Mouse (Mus musculus) Patski (cell line): Measurements from ENCODE around the gene Gfra4. TPM values are rescaled to one million over a fixed set of nuclear protein-coding genes. Genes with fewer than 3 reads are reported as not detected.

ENCODE experiments used
- ATAC-seq: fragments of 100-300 bp; one replicate; pipeline ENCODE4 v1.8.0; 2021
- CTCF ChIA-PET: fragments of 350-600 bp; sonication (Branson Sonifier 250); formaldehyde crosslinking; loops from one replicate; lab custom pipeline; 2022; ENCODE audit warnings: inconsistent platforms; lab: Charles Lee
- POLR2A ChIA-PET: fragments of 350-600 bp; sonication (Branson Sonifier 250); formaldehyde crosslinking; loops from one replicate; lab custom pipeline; 2022; ENCODE audit warnings: antibody characterized with exemption, inconsistent platforms; lab: Charles Lee
- DNase-seq: peaks from one replicate; pipeline ENCODE4 v3.0.0-alpha.2; 2011; ENCODE audit warnings: low read depth, low spot score
- H3K27me3 ChIP-seq: fragments of 371-371 bp; one replicate; pipeline ENCODE4 v1.5.1; 2021
- CTCF ChIP-seq: fragments of 100-300 bp; IDR thresholded peaks from one replicate; pipeline ENCODE4 v1.5.1; 2021
- in situ Hi-C: fragments of 300-500 bp; cut with MboI; formaldehyde crosslinking; loops from 3 replicates; pipeline ENCODE4 v1.11.1; 2018; ENCODE audit warnings: low pct_unique_long_range_greater_than_20kb, mixed read lengths
- polyA plus RNA-seq: library from polyadenylated mRNA; unstranded; gene quantifications from one replicate; pipeline ENCODE4 v1.2.3, GENCODE M21; 2021

Gene Gfra4
- polyA plus RNA-seq, 1 experiment from 2014 or later: 4.6 TPM

DNA sequence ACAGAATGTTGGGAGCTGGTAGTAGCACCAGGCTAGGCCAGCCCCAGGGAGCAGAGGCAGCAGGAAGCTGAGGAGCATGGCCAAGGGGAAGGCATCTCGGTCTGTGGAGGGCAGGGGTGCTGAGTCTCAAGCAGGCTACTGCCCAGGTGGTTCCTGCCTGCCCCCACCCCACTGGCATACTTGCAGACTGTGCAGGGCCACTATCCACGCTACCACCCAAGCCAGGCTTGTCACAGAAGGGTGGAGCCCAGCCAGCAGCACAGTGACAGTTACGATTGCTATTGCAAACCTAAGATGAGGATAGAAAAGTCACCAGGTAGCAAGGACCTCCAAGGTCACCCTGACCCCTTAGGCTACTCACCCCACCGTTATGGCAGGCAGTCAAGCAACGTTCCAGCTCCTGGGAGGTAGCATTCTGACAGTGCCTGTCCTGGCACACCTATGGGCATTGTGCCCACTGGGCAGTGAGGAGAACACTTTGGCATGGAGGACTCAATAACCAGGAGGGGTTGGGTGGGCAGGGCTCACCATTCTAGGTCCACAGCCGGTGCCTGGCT lies 10.1 kb upstream of the Gfra4 start:
- in situ Hi-C loops: no loop called here
- ATAC-seq: no peak
- H3K27me3 ChIP-seq: no peaks in the 10 kb centered on the region

DNA sequence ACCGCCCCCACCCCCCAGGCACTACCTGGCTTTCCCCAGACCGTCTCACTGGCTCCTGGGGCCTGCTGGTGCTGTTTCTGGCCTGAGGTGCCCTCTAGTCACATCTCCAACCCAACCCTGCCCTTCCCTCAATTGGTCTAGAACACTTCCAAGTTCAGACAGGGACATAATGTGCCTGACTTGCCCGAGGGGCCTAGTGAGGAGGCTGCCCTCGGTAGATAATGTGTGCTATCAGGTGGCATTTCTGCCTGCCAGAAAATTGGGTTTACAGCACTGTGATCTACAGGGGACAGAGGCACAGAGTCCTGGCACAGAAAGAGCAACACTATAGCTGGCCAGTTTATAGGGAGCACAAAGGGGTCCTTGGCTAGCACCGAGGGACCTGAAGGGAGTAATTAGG lies 9.2 kb upstream of the Gfra4 start:
- no peak for TF ChIP-seq CTCF
- POLR2A ChIA-PET: no interaction called here
- no peaks in the 10 kb centered on the region for H3K27me3 ChIP-seq
- CTCF ChIA-PET: interaction anchor here (0.9 kb wide), 1 partner anchor 43 kb away, joined by 3 read pairs; no protein-coding TSS in a partner anchor
- DNase-seq: no peak
- in situ Hi-C loops: no loop called here
- no peak for ATAC-seq

More for the DNA sequence above, 10.1 kb upstream of the Gfra4 start:
- TF ChIP-seq CTCF: no peak
- ChIA-PET CTCF (interaction anchor here (0.9 kb wide), 1 partner anchor 42 kb away, joined by 3 read pairs; no protein-coding TSS in a partner anchor), POLR2A (no interaction called here)
- no peak for DNase-seq

DNA sequence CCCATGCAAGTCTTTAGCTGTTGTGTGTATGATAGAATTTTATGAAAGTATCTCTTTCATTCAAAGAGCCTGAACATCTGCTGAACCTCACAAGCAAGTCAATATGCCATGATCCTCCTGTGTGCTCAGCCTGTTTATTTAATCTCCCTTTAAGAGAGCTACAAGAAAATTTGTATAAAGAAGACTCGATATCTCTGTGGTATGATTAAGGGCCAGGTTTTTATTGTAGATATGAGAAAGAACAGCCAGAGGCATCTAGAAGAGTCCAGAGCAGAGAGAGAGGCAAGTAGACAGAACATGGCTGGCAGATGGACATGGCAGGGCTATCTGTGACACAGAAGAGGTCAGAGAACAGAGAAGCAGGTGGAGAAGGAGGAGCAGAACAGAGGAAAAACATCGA lies 3.1 kb upstream of the Gfra4 start:
- no peak for TF ChIP-seq CTCF
- DNase-seq: no peak
- ATAC-seq: no peak
- CTCF ChIA-PET: no interaction called here
- H3K27me3 ChIP-seq: no peaks in the 10 kb centered on the region
- in situ Hi-C loops: no loop called here
- POLR2A ChIA-PET: no interaction called here

DNA sequence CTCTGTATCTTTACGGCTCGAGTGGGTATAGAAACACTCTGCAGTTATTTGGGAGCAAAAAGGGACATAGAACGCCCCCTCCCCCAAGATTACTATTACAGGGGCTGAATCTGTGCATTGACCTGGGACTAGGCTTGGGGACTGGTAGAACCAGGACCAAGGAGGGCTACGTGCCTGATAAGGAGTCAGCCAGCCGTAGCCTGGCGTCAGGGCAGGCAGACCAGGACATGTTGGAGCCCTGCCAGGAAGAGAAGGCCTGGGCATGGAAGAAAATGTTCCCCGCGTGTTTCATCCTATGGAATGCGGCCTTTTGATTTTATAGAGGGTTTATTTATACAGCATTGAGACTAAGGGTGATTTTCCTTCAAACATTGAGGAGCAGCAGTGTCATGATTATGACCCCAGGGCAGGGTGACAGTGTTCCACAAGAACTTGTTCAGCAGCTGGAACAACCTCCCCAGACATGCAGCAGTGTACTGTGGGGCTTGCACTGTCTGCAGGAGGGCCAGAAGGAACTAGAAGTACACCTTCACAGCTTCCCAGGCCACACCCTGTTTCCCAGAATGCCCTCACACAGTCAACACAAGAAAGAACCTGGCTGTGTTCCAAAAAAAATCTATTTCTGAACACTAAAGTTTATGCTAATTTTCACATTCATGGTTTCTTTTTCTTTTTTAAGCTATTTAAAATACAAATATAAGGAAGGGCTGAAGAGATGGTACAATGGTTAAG lies 2.3 kb upstream of the Gfra4 start:
- H3K27me3 ChIP-seq: no peaks in the 10 kb centered on the region
- ChIA-PET CTCF (interaction anchor here (0.9 to 1.1 kb wide), 2 partner anchors 11 to 49 kb away, joined by 3 read pairs; no protein-coding TSS in a partner anchor), POLR2A (no interaction called here)
- no peak for ATAC-seq
- no peak for DNase-seq
- no peak for TF ChIP-seq CTCF
- in situ Hi-C loops: no loop called here

DNA sequence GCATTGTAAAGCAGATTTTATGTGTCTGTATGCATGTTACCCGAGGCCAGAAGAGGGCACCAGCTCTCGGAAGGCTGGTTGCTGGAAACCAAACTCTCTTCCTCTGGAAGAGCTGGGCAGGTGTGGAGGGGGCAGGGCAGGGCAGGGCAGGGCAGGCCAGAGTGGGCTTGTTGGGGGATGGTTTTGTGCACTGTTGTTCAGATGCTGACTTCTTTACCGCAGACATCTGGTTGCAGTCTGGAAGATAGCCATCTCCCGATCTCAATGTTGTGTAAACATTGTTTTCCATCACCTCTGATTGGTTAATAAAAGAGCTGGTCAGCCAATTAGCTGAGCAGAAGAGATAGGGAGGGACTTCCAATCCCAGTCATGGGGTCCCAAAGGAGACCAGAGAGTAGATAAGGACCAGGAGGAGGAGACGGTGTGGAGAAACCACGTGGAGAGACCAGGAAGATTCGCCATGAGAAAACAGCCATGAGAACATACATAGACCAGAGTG lies 1.5 kb upstream of the Gfra4 start:
- ATAC-seq: no peak
- CTCF ChIA-PET: interaction anchor here (1.1 kb wide), 1 partner anchor 12 kb away, joined by 3 read pairs; no protein-coding TSS in a partner anchor
- POLR2A ChIA-PET: no interaction called here
- no peak for DNase-seq
- no peaks in the 10 kb centered on the region for H3K27me3 ChIP-seq
- no peak for TF ChIP-seq CTCF
- in situ Hi-C loops: no loop called here

DNA sequence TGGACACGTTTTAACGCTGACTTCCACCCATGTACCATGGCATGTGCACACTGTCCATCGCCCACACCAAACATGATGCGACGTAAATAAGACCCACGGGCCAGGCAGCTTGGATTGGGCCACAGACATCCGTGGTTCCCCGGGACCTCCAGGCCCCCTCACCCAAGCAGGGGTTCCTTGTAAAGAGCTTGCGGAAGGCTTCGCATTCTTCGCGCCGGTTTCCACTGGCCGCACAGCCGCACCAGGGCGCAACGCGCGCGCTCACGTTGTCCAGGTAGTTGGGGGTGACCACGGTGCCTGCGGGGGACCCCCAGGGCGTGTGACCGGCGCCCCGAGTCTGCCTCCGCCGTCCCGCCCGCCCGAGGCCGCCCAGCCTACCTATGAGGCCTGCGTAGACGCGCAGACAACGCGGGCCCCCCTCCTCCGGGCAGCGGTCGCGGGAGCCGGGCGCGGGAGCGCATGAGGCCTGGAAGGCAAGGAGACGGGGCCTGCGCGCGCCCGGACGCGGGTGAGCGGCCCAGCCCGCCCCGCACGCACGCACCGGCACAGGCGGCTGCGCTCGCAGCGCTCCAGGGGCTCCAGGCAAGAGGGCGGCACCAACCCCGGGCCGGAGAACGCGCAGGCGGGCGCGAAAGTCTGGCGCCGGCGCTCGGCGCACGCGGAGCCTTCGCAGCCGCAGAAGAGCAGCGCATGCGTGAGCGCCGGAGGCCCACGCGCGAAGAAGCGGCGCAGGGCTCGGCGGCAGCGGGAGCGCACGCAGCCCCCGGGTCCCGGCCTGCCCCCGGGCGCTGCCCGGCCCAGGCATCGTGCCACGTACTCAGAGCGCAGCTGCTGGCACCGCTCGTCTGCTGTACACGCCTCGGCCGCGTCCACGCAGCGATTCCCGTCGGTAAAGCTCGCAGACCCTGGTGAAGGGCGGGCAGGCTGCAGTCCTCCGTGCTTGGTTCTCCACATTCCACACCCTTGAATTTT lies 1.7 kb downstream of the Gfra4 start:
- no peaks in the 10 kb centered on the region for H3K27me3 ChIP-seq
- DNase-seq: no peak
- TF ChIP-seq CTCF: no peak
- in situ Hi-C loops: no loop called here
- POLR2A ChIA-PET: no interaction called here
- no peak for ATAC-seq
- CTCF ChIA-PET: interaction anchor here (1.1 kb wide), 1 partner anchor 54 kb away, joined by 3 read pairs; no protein-coding TSS in a partner anchor

DNA sequence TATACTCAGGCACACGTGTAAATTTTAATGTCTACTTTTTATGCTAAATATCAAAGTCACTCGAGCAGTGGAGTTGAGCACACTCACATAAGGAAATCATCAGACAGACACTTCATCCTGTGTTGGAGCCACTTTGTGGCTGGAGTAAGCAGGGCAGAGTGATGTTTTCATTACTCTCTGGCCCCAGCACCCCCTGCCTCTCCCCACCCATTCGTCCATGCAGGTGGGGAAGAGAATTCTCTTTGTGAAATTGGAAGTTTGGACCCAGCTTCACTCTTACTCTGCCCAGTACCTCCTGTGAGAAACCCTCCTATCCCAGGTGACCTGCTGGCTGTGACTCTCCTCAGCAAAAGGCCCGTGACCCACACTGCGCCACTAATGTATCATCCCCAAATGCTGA lies 4.2 kb downstream of the Gfra4 start:
- DNase-seq: no peak
- POLR2A ChIA-PET: interaction anchor here (1.5 kb wide), 1 partner anchor 9 kb away, joined by 4 read pairs; no protein-coding TSS in a partner anchor
- ATAC-seq: no peak
- H3K27me3 ChIP-seq: no peaks in the 10 kb centered on the region
- in situ Hi-C loops: no loop called here
- CTCF ChIA-PET: no interaction called here
- TF ChIP-seq CTCF: no peak

DNA sequence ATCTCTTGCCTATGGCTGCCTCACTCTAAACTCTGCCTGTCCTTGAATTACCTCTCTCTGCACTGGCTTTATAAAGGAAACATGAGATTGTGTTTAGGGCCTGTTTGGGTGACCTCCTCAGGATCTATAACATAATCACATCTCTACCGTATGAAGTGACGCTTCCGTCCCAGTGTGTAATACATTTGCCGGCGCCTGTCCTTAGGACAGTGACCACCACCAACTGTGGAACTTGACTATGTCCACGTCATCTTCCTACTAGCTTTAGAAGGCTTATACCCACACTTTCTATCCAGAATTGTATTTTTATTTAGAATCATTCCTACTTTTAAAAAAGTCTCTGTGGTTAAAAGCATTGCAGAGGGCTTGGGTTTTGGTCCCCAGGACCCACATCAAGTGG lies 4.7 kb downstream of the Gfra4 start:
- TF ChIP-seq CTCF: no peak
- CTCF ChIA-PET: interaction anchor here (1.7 kb wide), 1 partner anchor 9 kb away, joined by 6 read pairs; no protein-coding TSS in a partner anchor
- DNase-seq (no peak), ATAC-seq (no peak)
- H3K27me3 ChIP-seq: no peaks in the 10 kb centered on the region
- in situ Hi-C loops: no loop called here
- POLR2A ChIA-PET: interaction anchor here (1.5 to 2.5 kb wide), 2 partner anchors 9 to 13 kb away, joined by 4 to 8 read pairs; no protein-coding TSS in a partner anchor

DNA sequence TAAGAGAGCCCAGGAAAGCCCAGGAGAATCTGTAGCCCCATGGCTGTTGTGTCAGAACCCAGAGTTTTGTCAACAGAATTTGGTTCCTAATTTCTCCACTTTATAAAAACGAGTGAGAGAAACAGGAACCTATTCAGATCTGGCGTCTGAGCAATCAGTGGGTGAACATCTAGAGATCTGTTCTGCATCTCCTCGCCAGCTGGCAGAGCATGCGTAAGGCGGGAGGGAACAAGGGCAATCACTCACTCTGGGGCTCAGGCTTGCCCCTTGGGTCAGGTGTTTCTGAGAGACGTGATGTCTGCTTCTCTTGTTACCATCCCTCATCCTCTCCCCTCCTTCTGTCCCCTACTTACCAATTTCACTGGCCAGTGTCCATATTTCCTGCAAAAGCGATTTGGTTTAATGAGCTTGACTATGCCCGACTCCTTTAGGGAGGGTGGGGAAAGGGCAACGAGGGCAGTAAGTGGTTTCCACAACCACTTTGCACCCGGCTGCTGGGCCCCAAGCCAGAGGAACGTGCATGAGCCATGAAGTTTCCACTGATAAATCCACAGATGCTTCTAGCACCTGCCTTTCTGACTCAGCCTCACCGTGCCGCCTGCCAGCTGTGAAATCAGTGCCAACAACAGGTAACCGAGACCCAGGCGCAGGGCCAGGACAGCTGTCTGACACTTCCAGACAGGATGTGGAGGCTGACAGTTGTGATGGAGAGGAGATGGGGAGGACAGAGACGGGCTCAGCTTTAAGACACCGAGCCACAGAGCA lies 5.5 kb downstream of the Gfra4 start:
- ChIA-PET POLR2A (interaction anchor here (1.5 to 2.5 kb wide), 2 partner anchors 8 to 12 kb away, joined by 4 to 8 read pairs; no protein-coding TSS in a partner anchor), CTCF (interaction anchor here (1.4 to 1.8 kb wide), 3 partner anchors 10 to 100 kb away, joined by 3 to 7 read pairs (median 6); no protein-coding TSS in a partner anchor)
- no peaks in the 10 kb centered on the region for H3K27me3 ChIP-seq
- TF ChIP-seq CTCF: no peak
- DNase-seq: peak; percentile 86
- peak; percentile 66 for ATAC-seq
- in situ Hi-C loops: no loop called here
